Mouse (Mus musculus): Measurements from ENCODE around the gene Slc8b1.
A peak's percentile ranks its signal among the peaks of the same experiment; 100 is the strongest.
"Not testable (repeated sequence)": the region's sequence is repeated elsewhere in the genome, so short reads cannot be mapped to it uniquely, and the experiment has no call there.

The Slc8b1 gene

DNA sequence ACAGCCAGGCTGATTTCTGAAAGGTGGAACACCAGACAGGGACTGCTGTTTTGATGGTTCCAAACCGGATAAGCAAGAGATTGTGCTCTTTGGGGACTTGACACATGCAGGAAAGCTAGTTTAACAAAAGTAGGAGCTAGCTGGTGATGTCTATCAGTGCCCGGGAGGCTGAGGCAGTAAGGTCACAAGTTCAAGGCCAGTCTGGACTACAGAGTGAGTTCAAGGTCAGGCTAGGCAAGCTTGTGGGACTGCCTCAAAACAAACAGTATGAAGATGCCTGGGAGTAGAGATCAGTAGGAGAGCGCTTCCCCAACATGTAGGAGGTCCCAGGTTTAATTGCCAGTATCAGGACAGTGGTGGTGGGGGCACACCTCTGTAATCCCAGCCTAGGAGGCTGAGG lies 13.9 kb upstream of the Slc8b1 start:
- DNase-seq = no peak

DNA sequence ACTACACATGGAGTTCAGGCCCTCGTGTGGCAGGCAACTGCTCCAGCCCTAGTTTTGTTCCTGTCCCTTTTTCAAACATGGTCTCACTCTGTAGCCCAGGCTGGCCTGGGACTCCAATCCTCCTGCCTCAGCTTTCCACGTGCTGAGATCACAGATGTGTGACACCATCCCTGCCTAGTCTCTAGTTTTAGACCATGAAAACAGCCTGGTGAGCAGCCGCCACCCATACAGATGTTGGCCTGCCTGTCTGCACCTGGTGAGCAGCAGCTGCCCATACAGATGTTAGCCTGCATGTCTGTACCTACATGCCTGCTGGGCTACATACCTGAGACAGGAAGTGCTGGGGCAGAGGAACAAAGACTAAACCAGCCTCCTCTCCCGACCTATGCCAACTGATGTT lies 11.8 kb upstream of the Slc8b1 start:
- DNase-seq = no peak

DNA sequence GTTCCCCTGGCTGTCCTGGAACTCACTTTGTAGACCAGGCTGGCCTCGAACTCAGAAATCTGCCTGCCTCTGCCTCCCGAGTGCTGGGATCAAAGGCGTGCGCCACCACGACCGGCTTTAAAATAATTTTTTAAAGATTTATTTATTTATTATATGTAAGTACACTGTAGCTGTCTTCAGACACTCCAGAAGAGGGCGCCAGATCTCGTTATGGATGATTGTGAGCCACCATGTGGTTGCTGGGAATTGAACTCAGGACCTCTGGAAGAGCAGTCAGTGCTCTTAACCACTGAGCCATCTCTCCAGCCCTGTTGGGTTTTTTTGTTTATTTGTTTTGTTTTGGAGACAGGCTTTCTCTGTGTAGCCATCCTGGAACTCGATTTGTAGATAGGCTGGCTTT lies 10.4 kb upstream of the Slc8b1 start:
- not testable (repeated sequence) for DNase-seq

DNA sequence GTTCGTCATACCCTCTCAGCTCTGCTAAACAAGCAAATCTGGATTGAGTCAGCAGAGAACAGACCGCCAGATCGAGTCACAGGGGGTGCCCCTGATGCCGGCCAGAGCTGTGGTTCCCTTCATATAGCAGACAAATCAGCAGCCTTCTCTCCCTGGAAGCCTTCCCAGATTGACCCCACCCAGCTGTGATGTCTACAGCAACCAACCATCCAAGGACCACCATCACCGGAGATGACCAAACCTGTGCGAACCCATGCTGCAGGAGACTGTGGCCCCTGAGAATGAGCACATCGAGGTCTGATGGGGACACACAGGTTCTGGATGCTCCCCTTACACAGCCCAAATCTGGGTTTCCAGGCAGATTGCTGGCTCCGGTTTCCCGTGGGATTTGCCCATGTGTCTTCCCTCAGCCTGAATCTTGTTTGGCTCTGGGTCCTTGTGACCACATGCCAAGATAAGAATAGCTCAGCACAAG lies 8.8 kb upstream of the Slc8b1 start:
- peak; percentile 68 for DNase-seq

DNA sequence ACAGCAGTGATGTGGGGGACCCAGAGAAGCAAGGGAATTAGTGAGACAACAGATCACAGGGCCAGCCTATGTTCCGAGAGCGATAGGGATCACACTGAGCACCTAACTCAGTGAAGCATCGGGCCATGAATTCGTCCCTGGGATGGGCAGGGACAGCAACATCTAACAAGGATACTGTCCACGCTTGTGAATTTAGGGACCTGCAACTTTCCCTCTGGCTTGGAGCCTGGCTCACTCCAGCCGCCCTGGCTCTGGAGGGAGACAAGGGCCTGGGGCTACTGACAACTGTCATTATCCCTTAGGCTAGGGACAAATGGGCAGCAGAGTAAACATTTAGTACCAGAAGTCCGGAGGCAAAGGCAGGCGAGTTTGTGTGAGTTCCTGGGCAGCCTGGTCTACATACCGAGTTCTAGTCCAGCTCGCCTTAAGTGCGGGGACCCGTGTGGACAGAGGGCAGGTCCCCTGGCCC lies 8.3 kb upstream of the Slc8b1 start:
- DNase-seq = no peak

DNA sequence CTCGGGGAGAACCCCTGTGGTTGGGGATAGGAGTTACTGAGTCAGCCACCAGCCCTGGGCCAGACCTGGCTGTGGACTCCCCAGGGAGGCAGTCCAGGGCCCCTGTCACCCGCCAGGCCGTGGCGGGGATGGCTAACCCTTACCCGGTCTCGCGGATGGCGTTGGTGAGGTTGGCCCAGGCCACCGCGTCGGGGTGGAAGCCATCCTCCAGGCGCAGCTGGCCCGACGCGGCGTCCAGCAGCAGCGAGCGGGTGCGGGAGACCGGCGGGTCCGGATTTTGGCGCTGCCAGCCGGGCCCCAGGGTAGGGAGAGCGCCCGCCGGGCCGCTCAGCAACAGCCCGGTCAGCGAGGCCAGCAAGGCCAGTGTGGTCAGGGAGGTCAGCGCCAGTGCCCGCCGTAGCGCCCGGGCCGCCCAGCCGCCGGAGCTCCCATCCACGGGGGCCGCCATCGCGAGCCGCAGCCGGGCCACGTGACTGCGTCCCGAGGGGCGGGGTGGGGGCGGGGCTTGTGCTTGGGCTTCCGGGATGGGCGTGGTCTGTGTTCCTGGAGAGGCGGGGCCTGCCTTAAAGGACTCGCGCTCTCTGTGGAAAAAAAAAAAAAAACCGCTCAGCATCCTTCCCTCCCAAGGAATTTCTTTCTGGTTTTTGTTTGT lies 7.7 kb upstream of the Slc8b1 start, which contains the start of gene Plbd2:
Plbd2 (minus strand) TSS at position 482 of the 652 bp plus-strand sequence.
- peak; percentile 80 for DNase-seq

GRCm38 (mm10) chr5:120505368-120505767 lies 5.6 kb upstream of the Slc8b1 start:
- peak; percentile 87 for DNase-seq

DNA sequence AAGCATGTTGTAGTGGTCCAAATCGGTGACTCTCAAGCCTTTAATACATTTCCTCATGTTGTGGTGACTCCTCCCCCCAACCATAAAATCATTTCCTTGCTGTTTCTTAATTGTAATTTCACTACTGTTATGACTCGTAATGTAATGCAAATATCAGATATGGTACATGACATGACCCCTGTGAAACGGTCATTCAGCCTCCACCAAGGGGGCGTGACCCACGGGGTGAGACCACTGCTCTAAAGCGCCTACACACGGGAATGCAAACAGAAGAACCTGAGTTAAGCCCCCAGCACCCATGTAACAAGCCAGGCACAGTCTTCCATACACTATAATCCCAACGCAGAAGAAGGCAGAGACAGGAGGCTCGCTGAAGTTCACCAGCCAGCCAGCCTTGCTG lies 5.2 kb upstream of the Slc8b1 start:
- no peak for DNase-seq

GRCm38 (mm10) chr5:120506490-120506889 lies 4.5 kb upstream of the Slc8b1 start:
- DNase-seq = no peak

- no peak for DNase-seq
Observed at GRCm38 (mm10) chr5:120507311-120507710, 3.7 kb upstream of the Slc8b1 start.

DNA sequence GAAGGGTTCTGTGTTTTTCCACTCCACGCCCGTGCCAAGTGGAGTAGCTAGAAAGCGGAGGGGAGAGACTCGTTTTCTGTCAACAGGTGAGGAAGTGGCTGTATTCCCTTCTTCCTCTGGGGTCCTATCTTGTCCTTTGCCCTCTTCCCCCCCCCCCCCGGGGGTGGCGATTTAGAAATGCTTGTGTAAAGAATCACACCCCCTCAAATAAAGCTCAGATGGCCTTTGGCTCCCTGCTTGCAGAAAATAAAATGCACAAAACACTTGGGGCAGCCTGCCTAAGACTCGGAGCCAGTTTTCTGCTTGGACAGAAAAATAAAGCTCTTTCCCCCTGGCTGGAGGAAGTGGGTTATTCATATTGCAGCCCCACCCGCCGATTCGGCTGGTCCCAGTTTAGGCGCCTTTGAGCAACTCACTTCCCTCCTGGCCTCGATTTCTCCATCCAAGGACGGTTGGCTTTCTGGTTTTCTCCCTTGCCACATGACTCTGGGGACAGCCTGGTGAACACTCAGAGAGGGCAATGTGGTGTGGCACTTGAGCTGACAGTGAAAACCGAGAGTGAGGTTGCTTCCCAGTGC lies 764 bp downstream of the Slc8b1 start:
- peak; percentile 58 for DNase-seq

GRCm38 (mm10) chr5:120512911-120513555 lies 2.1 kb downstream of the Slc8b1 start:
- peak; percentile 31 for DNase-seq

- DNase-seq = no peak
Observed at GRCm38 (mm10) chr5:120514031-120514677, 3.2 kb downstream of the Slc8b1 start.

- no peak for DNase-seq
Observed at GRCm38 (mm10) chr5:120514754-120515153, 3.8 kb downstream of the Slc8b1 start.

- no peak for DNase-seq
Observed at GRCm38 (mm10) chr5:120515451-120515850, 4.5 kb downstream of the Slc8b1 start.

DNA sequence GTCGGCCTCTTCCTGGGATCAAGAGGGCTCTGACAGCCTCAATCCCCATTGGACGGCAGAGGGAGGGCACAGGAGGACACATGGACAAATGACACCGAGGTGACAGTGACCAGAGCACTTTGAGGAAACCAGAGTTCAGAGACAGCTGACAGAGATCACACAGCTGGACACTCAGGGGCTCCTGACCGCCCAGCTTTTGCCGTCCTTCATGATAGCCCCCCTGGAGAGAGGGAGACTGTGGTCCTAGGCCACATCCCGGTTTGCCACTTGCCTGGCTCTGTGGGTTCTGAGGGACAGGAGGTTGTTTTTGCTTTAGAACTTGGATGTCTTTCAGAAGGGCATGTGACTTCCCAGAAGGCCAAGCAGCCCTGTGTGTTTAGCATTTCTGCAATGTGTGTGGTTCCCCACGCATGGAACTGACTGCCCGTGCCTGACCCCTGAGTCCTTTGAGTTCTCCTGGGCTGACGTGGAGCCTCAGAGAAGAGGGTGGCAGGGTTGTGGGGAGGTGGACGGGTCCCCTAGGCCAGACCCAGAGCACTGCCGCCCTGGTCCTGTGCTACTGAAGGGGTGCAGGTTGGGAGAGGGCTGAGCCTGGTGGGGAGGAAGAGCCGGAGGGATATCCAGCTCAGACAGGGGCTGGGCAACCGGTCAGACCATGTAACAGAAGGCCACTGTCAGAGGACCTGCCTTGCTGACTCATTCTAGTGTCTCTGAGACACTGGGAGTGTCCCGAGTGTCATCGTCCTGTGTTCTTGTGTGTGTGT lies 5.4 kb downstream of the Slc8b1 start:
- no peak for DNase-seq

GRCm38 (mm10) chr5:120517552-120517951 lies 6.6 kb downstream of the Slc8b1 start:
- DNase-seq = no peak

DNA sequence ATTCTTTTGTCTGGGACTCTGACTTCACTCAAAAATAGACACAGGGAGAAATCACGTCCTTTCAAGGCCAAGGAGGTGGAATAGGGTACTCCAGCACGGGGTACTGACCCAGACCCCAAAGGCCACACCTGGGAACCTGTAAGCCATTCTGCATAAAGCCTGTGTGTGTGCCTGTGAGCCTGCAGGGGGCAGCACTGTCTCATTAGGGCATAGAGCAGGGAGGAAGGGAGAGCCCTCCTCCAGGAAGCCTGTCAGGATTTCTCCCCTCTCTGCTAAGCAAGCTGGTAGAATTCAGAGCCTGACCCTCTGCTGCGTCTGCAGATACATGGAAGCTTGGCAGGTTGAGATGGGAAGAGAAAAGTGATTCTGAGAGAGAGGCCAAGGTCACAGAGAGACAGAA lies 11.7 kb downstream of the Slc8b1 start:
- DNase-seq = no peak

- DNase-seq = no peak
Observed at GRCm38 (mm10) chr5:120524736-120525135, 13.8 kb downstream of the Slc8b1 start.

DNA sequence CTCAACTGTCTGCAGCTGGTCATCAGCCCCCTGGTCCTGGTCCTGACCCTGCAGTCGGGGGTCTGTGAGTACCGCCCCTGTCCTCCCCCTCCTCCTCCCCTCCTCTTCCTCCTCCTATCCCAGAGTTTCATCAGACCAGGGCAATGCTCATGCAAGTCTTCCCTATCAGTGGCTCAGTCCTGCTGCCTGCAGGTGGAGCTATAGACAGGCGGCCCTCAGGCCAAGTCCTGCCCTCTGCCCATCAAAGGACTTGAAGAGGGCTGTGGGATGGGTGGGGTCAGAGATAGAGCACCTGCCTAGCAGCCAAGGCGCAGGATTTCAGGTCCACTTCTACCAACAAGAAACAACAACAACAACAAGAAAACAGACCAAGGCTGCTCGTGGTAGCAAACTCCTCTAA lies 14.8 kb downstream of the Slc8b1 start:
- DNase-seq = no peak

DNA sequence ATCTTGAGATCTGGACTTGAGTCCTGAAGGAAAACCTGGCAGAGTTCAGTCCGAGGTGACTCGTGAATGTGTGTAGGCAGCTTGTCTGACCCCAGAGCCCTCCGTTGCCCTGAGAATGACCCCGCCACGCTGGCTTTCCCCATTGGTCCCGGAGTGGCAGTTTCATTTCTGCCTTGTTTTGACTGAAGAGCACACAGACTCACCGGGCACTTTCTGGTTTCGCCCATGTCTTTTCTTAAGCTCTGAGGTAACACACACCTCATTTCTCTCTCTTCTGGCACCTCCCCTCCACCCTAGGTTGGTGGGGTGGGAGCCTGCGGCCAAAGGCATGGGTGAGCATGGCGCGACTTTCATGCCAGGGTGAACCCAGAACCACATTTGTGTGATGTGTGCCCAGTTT lies 15.3 kb downstream of the Slc8b1 start:
- DNase-seq = no peak

DNA sequence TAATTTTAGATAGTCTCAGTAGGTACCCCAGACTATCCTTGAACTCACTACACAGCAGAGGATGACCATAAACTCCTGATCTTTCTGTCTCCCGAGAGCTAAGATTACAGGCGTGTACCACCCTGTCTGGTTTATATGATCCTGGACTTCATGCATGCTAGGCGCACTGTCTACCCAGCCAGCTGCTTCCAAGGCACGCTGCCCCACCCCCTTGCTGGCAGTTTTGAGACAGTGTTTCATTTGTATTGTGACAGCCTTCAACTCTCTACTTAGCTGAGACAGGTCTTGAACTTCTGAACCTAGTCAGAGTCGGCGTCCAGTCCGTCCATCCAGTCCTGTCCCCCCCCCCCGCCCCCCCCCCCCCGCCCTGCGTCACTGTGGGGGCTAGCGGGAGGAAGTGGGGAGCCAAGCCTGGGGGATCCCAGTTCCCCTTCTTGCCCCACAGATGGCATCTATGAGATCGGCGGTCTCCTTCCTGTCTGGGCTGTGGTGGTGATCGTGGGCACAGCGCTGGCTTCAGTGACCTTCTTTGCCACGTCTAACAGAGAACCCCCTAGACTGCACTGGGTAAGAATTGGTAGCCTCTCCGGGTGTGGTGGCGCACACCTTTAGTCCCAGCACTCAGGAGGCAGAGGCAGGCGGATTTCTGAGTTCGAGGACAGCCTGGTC lies 16.5 kb downstream of the Slc8b1 start:
- DNase-seq = no peak
